Mouse (Mus musculus) layer of hippocampus, adult 2 months (tissue): ENCODE data around the gene Zfp319. TPM values are rescaled to one million over a fixed set of nuclear protein-coding genes. Genes with fewer than 3 reads are reported as not detected.

Experiments used
- DNase-seq, 2 experiments: peaks; one replicate each; pipeline ENCODE4 v3.0.0; 2022; ENCODE audit warnings: low spot score in 2 of 2
- H3K27ac ChIP-seq: fragments of 200-600 bp; 2 replicates; pipeline ENCODE4 v1.8.1; 2022
- H3K4me3 ChIP-seq: fragments of 200-600 bp; 2 replicates; pipeline ENCODE4 v1.8.1; 2022; ENCODE audit warnings: mild to moderate bottlenecking
- CTCF ChIP-seq: fragments of 200-600 bp; conservative IDR thresholded peaks from 2 replicates; pipeline ENCODE4 v1.8.1; 2022; ENCODE audit warnings: antibody characterized with exemption, mild to moderate bottlenecking, moderate library complexity
- total RNA-seq, 2 experiments: library from RNA; stranded (reverse); gene quantifications; 2 replicates each; pipeline ENCODE4 v1.2.3; 2021

Gene Zfp319
- total RNA-seq, 2 experiments from 2014 or later, result 15.0 to 16.7 TPM

DNA sequence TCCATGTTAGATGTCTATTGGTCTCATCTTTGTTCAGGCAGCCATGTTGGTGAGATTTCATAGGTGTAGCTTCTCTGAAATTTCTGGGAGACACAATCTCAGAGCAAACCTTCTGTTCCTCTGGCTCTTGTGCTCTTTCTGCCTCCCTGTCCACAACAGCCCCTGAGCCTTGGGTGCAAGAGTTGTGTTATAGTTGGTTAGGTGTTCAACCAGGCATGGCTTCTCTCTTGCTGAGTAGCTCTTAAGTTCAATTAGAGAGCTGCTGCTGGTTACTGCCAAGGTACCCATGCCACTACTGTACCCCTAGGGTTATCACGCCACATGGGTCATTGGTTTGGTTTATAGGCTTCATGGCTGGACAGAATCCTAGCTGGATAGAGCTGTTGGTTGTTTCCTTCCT, 16.4 kb downstream of the Zfp319 start:
- no peak overlapping the region for H3K27ac ChIP-seq
- no peak for DNase-seq
- no peak overlapping the region for H3K4me3 ChIP-seq
- TF ChIP-seq CTCF, result no peak

GRCm38 (mm10) chr8:95314707-95315106, 17.0 kb downstream of the Zfp319 start:
- Histone ChIP-seq H3K27ac (no peak overlapping the region), H3K4me3 (no peak overlapping the region)
- peak; percentile 51 for TF ChIP-seq CTCF
- DNase-seq, result no peak

- Histone ChIP-seq H3K27ac (no peak overlapping the region), H3K4me3 (no peak overlapping the region)
- no peak for DNase-seq
- no peak for TF ChIP-seq CTCF
These were observed 17.9 kb downstream of the Zfp319 start for GRCm38 (mm10) chr8:95313857-95314256.

DNA sequence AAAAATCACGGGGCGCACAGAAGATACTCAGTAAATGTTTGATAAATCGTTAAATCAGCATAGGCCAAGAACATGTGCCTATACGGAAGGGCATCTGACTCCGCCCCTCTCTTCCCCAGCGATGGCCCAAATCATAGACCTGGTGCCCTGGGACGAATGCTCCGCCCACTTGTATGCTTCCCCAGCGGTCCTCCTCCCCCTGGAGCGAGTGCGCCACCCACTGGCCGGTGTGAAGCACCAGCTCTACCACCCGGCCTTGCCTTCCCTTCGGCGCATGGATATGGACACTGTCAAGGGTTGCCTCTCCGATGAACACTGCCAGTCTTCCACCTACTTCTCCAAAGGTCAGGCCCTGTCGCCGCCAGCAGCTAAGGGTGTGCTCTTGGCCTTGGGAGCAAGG, 18.9 kb downstream of the Zfp319 start:
- no peak for DNase-seq
- Histone ChIP-seq H3K4me3 (no peak overlapping the region), H3K27ac (no peak overlapping the region)
- TF ChIP-seq CTCF, result peak; percentile 63

DNA sequence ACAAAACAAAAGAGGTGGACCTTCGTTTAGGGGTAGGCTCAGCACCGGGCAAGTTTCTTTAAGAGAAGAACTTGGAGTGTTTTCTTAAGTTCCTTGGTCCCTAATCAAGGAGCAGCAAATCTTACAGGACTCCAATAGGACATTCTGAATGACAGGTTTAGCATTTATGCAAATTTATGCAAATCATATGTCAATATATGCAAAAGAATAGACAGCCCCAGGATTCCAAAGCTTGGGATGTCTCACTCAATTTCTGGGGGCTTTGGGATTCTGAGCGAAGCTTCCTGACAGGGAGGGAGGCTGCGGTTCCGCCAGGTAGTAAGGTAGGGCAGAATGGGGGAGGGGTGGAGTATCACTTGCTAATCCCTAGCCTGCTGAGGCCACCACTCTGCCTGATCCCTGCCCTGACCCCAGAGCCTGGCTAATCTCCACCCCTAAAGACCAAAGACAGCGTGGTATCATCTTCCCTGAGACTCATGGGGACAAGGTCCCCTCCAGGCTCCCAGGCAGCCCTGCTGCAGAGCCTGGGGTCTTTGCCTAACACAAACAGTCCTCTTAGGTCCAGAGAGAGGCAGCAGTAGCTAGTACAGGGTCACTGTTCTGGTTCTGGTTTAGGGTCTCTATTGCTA, 21.3 kb downstream of the Zfp319 start, which contains the start of gene Tepp:
Gene Tepp (plus strand): TSS at position 225 of the 629 bp plus-strand sequence.
- H3K27ac ChIP-seq, result no peak within 1 kb of the TSS
- no peak for TF ChIP-seq CTCF
- H3K4me3 ChIP-seq, result no peak within 1 kb of the TSS
- no peak for DNase-seq

DNA sequence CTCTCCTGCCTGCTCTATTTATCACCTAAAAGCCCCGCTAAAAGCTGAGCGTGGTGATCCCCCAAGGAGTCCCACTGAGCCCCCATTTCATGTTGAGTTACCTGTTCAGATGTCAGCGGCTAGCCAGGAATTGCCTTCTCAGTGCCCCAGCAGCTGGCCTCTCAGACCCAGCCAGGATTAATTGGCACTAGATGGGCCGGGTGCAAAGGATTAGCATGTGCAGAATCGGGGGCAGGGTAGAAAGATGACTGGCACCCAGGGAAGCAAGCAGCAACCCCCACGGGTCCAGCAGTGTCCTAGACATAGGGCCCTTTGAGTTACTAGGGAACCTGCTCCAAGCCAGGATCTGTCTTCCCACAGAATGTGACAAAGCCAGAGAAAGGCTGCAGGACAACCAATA, 25.3 kb downstream of the Zfp319 start, which contains the start of gene Cngb1:
Gene Cngb1 (minus strand): TSS at position 155 of the 400 bp plus-strand sequence.
- DNase-seq, result no peak
- H3K27ac ChIP-seq, result no peak within 1 kb of the TSS
- no peak within 1 kb of the TSS for H3K4me3 ChIP-seq
- TF ChIP-seq CTCF, result no peak

GRCm38 (mm10) chr8:95305526-95305925, 26.2 kb downstream of the Zfp319 start:
- no peak for DNase-seq
- Histone ChIP-seq H3K4me3 (no peak overlapping the region), H3K27ac (no peak overlapping the region)
- no peak for TF ChIP-seq CTCF

GRCm38 (mm10) chr8:95302410-95302809, 29.3 kb downstream of the Zfp319 start:
- Histone ChIP-seq H3K27ac (no peak overlapping the region), H3K4me3 (no peak overlapping the region)
- TF ChIP-seq CTCF, result peak; percentile 87
- DNase-seq, result no peak

DNA sequence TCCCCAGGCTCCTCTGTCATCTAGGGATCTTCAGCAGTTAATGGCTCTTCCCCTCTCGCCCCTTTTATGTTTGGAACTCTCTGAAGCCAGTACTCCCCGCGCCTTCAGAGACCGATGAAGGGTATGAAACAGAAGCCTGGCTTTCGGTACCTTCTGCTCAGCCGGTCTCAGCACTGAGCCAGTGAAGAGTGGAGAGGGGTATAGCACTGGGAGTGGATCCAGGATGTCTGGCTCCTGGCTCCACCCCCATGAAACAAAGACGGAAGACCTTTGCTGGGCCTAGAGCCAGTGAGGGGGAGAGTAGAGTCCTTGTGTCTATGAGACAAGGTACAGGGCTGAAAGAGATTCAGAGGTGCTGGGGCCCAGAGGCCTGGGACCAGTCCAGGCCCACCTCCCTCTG, 37.9 kb downstream of the Zfp319 start:
- DNase-seq, result no peak
- Histone ChIP-seq H3K4me3 (peak overlapping the region; percentile 39; the same call in 1 of the 2 replicates), H3K27ac (0 out of 2 replicates have a peak overlapping the region, but pooled peaks have one; percentile 29)
- TF ChIP-seq CTCF, result no peak

- peak; percentile 21 to 37 for DNase-seq
- 0 out of 2 replicates have a peak overlapping the region, but pooled peaks have one; percentile 29 for H3K27ac ChIP-seq
- H3K4me3 ChIP-seq, result peak overlapping the region; percentile 39
- TF ChIP-seq CTCF, result no peak
These were observed 38.6 kb downstream of the Zfp319 start for GRCm38 (mm10) chr8:95293172-95293571.

- DNase-seq, result no peak
- no peak overlapping the region for H3K4me3 ChIP-seq
- H3K27ac ChIP-seq, result no peak overlapping the region
- TF ChIP-seq CTCF, result no peak
These were observed 42.6 kb downstream of the Zfp319 start for GRCm38 (mm10) chr8:95289066-95289650.

- 0 out of 2 replicates have a peak overlapping the region, but pooled peaks have one; percentile 29 for H3K27ac ChIP-seq
- DNase-seq, result peak; percentile 29 to 34
- peak; percentile 48 for TF ChIP-seq CTCF
These were observed 50.3 kb downstream of the Zfp319 start for GRCm38 (mm10) chr8:95281493-95281892.

More at GRCm38 (mm10) chr8:95281493-95281892, 50.3 kb downstream of the Zfp319 start:
- no peak overlapping the region for H3K4me3 ChIP-seq

Other genes with a start within 250 kb of the Zfp319 start
- 10 to 100 TPM; 61.1 to 61.2 TPM for gene Kifc3, start 129.1 kb downstream of the Zfp319 start, total RNA-seq
- under 1 TPM; 0.84 to 0.93 TPM for gene Cngb1, start 25.4 kb downstream of the Zfp319 start, total RNA-seq
- under 1 TPM in 1 of 2 experiments, not detected in 1; 0.67 TPM for gene Tepp, start 21.4 kb downstream of the Zfp319 start, total RNA-seq
- gene Usb1, start 334 bp upstream of the Zfp319 start, total RNA-seq, result 10 to 100 TPM in 1 of 2 experiments, 1 to 10 TPM in 1; 9.8 to 13.1 TPM
- 10 to 100 TPM; 13.1 to 14.9 TPM for gene Mmp15, start 20.3 kb upstream of the Zfp319 start, total RNA-seq
- gene Cfap20, start 102.9 kb upstream of the Zfp319 start, total RNA-seq, result 10 to 100 TPM; 53.8 to 59.9 TPM
- 10 to 100 TPM; 74.6 to 81.6 TPM for gene Csnk2a2, start 158.1 kb upstream of the Zfp319 start, total RNA-seq
- 1 to 10 TPM; 1.3 to 1.5 TPM for gene Ccdc113, start 202.1 kb upstream of the Zfp319 start, total RNA-seq
- gene Prss54, start 244.4 kb upstream of the Zfp319 start, total RNA-seq, result under 1 TPM in 1 of 2 experiments, not detected in 1; 0.42 TPM